Mouse (Mus musculus) bone marrow macrophage, adult 2 months (primary cell): ENCODE data around the gene Btd. TPM values are rescaled to one million over a fixed set of nuclear protein-coding genes. Genes with fewer than 3 reads are reported as not detected.

ENCODE experiments used
- H3K27ac ChIP-seq: 2 replicates; pipeline ENCODE4 v1.5.1; 2012; ENCODE audit warnings: low read depth, low read length; ENCODE audit not compliant: insufficient read depth
- H3K4me1 ChIP-seq: 2 replicates; pipeline ENCODE4 v1.6.1; 2012; ENCODE audit warnings: low read length; ENCODE audit not compliant: control insufficient read depth, insufficient read depth
- H3K4me3 ChIP-seq: 2 replicates; pipeline ENCODE4 v1.5.1; 2012; ENCODE audit warnings: mild to moderate bottlenecking, low read length, moderate library complexity; ENCODE audit not compliant: insufficient read depth
- CTCF ChIP-seq: IDR thresholded peaks from 2 replicates; pipeline ENCODE4 v1.5.1; 2012; ENCODE audit warnings: low read depth, mild to moderate bottlenecking, low read length, moderate library complexity
- POLR2A ChIP-seq: IDR thresholded peaks from 2 replicates; pipeline ENCODE4 v1.6.1; 2012; ENCODE audit warnings: mild to moderate bottlenecking, low read depth, low read length, borderline replicate concordance
- polyA plus RNA-seq: library from polyadenylated mRNA; stranded (reverse); fragments of >200 nt; gene quantifications from 2 replicates; pipeline ENCODE4 v1.2.4, GENCODE M21; 2012; ENCODE audit not compliant: missing spikeins, insufficient read depth, insufficient read length

Gene Btd
- polyA plus RNA-seq, 1 experiment = 14.2 TPM

DNA sequence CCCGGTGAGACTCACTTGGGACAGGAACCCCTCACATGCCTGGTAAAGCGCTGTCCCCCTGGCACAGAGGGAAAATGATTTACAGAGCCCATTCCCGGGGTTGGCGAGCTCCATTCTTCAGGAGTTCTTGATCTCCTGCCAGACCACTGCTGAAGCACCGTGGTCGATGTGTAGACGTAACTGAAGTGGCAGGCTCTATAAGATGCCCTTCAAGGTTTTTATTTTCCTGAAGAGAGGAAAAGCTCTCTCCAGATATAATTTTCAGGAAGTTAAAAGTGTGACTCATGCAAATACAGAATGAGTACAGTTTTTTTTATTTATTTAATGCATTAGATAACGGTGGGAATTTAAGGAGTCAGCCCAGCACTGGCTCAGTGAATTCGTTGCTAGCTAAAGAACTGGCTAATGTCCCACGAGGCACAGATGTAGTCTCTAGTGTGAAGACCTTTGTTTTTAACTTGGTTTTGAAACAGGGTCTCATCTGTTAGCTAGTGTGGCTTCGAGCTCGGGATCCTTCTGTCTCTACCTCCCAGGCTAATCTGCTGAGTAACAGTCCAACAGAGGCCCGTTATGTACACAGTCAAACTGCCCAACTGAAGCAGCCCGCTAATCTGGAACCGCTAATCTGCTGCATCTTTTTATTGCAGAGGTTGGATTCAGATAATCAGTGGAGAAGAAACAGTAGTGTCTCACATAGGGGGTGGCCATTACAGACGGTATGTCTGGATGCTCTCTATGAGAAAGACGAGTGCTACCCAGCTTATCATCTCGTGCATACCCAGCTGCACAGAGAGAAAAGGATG, 23.5 kb downstream of the Btd start:
- Histone ChIP-seq H3K27ac (no peak overlapping the region), H3K4me1 (peaks cover 70% of the 10 kb centered on the region), H3K4me3 (peak overlapping the region; percentile 5; the same call in 1 of the 2 replicates)
- TF ChIP-seq CTCF (no peak), POLR2A (no peak)

GRCm38 (mm10) chr14:31664903-31665565, 24.2 kb downstream of the Btd start:
- Histone ChIP-seq H3K4me1 (peaks cover 66% of the 10 kb centered on the region), H3K4me3 (peak overlapping the region; percentile 5; the same call in 1 of the 2 replicates)

DNA sequence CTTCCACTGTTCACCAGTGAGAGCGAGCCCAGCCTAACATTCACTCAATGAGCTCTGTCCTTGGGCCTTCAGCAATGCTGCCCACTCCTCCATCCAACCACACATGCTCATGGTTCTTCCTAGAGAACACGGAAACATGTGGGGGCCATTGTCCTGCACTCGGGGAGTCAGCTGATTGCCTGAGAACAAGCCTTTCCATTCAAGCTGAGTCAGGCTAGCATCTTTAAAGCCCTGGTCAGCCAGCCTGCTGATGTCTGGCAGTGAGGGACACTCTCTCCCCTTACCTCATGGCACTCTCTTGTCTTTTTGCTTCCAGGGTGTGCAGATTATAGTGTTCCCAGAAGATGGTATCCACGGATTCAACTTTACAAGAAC, 24.7 kb downstream of the Btd start:
- TF ChIP-seq CTCF (no peak), POLR2A (no peak)
- peaks cover 67% of the 10 kb centered on the region for H3K4me1 ChIP-seq
- H3K27ac ChIP-seq = no peak overlapping the region
- H3K4me3 ChIP-seq = no peak overlapping the region

More at GRCm38 (mm10) chr14:31664903-31665565, 24.2 kb downstream of the Btd start:
- TF ChIP-seq CTCF (no peak), POLR2A (no peak)
- H3K27ac ChIP-seq = no peak overlapping the region

DNA sequence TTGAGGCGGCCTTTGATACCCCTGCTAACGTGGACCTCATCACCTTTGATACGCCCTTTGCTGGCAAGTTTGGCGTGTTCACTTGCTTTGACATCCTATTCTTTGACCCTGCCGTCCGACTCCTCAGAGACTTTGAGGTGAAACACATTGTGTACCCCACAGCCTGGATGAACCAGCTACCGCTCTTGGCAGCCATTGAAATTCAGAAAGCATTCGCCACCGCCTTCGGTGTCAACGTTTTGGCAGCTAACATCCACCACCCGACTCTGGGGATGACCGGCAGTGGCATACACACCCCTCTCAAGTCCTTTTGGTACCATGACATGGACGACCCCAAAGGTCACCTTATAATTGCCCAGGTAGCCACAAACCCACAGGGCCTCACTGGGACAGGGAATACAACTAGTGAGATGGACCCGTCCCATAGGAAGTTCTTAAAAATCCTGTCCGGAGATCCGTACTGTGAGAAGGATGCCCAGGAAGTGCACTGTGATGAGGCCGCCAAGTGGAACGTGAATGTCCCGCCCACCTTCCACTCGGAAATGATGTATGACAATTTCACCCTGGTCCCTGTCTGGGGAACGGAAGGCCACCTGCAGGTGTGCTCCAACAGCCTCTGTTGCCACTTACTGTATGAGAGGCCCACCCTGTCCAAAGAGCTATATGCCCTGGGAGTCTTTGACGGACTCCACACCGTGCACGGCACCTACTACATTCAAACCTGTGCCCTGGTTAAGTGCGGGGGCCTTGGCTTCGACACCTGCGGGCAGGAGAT, 26.3 kb downstream of the Btd start:
- Histone ChIP-seq H3K27ac (no peak overlapping the region), H3K4me3 (no peak overlapping the region), H3K4me1 (peaks cover 77% of the 10 kb centered on the region)

DNA sequence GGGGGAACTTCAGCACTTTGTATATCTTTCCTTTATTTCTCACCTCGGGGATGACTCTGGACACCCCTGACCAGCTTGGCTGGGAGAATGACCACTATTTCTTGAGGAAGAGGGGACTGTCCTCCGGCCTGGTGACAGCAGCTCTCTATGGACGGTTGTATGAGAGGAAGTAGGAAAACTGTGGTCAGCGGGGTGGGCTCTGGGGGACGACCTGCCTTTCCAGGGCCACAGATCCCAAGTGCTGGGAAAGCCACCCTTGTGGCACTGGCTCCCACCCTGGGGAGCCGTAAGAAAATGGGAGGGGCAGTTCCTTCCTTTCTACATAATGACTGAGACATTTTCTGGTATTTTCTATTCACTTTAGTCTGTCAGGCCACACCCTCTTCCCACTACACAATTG, 26.9 kb downstream of the Btd start:
- Histone ChIP-seq H3K4me3 (no peak overlapping the region), H3K27ac (peak overlapping the region; percentile 84), H3K4me1 (peaks cover 70% of the 10 kb centered on the region)
- TF ChIP-seq CTCF (no peak), POLR2A (no peak)

More for the DNA sequence above, 26.3 kb downstream of the Btd start:
- no peak for TF ChIP-seq CTCF

- Histone ChIP-seq H3K4me1 (peaks cover 65% of the 10 kb centered on the region), H3K4me3 (no peak overlapping the region), H3K27ac (peak overlapping the region; percentile 84)
- TF ChIP-seq CTCF (no peak), POLR2A (no peak)
Observed at GRCm38 (mm10) chr14:31668326-31668725, 27.5 kb downstream of the Btd start.

DNA sequence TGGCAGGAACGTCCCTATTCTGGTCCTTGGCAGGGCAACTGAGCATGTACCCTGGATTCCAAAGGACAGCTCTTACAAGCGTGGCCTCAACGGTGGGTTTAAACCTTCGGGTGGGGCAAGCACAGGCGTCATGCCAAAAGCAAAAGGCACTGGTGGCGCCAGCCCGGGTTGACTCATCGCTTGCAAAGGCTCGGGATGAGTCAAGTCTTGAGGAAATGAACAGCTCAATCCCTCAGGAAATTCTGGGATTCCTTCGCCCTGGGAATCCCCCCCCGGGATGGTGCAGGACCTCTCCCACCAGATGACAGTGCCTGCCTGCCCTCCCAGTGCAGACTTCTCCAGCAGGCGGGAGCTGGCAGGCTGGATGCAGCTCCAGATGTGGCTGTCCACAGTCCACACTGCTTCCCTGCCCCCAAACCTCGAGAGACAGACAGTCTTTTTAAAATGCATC, 28.4 kb downstream of the Btd start:
- peak overlapping the region; percentile 84 for H3K27ac ChIP-seq
- peaks cover 57% of the 10 kb centered on the region for H3K4me1 ChIP-seq
- TF ChIP-seq CTCF (no peak), POLR2A (no peak)
- peak overlapping the region; percentile 39 for H3K4me3 ChIP-seq

GRCm38 (mm10) chr14:31669642-31670490, 29.0 kb downstream of the Btd start:
- Histone ChIP-seq H3K27ac (peak overlapping the region; percentile 84), H3K4me1 (peaks cover 52% of the 10 kb centered on the region), H3K4me3 (peak overlapping the region; percentile 39)
- TF ChIP-seq POLR2A (no peak), CTCF (no peak)

GRCm38 (mm10) chr14:31671635-31672320, 30.9 kb downstream of the Btd start:
- H3K4me3 ChIP-seq = no peak overlapping the region
- peaks cover 42% of the 10 kb centered on the region for H3K4me1 ChIP-seq
- H3K27ac ChIP-seq = no peak overlapping the region
- TF ChIP-seq CTCF (no peak), POLR2A (no peak)
